Mouse (Mus musculus): ENCODE results near the gene Srpk2. TPM values are rescaled to one million over a fixed set of nuclear protein-coding genes. Genes with fewer than 3 reads are reported as not detected.

The Srpk2 gene
- polyA plus RNA-seq, 1 experiment from 2014 or later = 124 TPM

DNA sequence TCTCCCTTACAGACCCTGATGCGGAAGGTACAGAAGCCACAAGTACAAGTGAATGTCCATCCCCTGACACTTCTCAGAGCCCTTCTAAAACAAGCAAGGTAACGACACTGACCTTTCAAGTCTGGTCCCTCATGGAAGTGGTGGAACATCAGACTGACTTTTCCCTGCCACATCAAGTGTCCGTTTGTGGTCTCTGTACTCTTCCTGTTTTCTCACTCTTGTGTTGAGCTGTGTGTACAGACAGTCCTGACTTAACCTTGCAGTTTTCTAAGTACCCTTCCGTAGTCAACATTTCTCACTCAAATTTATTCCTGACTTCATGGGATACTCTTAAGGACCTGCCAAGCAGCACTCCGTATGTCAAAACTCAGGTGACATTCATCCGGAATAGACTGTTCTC is 183.7 kb downstream of the Srpk2 start:
- H3K27ac ChIP-seq (ENCODE audit: low read depth, low read length) = no peak overlapping the region
- no peak overlapping the region for H3K4me3 ChIP-seq (ENCODE audit: low read depth, low read length)
- ATAC-seq (ENCODE audit: low read depth) = no peak
- no peaks in the 10 kb centered on the region for H3K4me1 ChIP-seq (ENCODE audit: control insufficient read depth, insufficient read depth, low read length)
- H3K4me2 ChIP-seq (ENCODE audit: low read depth, low read length) = no peak overlapping the region
- peaks cover 69% of the 10 kb centered on the region for H3K36me3 ChIP-seq (ENCODE audit: control insufficient read depth, insufficient read depth, low read length)
- H3K27me3 ChIP-seq (ENCODE audit: control insufficient read depth, insufficient read depth, low read length) = no peaks in the 10 kb centered on the region
- H3K9ac ChIP-seq (replicated peaks; ENCODE audit: low read depth, low read length) = no peak overlapping the region
- no peaks in the 10 kb centered on the region for H3K9me3 ChIP-seq (ENCODE audit: control insufficient read depth, low read length)
- 94% methylated on average over 6 of the region's 6 CpGs for WGBS

DNA sequence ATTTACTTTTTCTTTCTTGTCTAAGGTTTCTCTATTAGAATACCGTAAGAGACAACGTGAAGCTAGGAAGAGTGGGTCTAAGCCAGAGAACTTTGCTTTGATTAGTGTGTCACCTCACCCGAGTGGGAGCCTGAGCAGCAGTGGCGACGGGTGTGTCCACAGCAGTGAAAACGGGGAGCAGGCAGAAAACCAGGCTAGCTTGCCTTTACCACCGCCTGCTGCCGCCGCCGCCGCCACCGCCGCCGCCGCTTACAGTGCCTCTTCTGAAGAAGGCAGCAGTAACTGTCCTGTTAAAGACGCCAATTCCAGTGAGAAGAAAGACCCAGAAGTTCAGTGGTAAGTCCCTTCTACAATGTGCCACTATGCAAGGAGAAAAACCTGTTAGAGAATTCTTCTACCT is 185.2 kb downstream of the Srpk2 start:
- Histone ChIP-seq H3K4me3 (ENCODE audit: low read depth, low read length) (no peak overlapping the region), H3K4me1 (ENCODE audit: control insufficient read depth, insufficient read depth, low read length) (no peaks in the 10 kb centered on the region), H3K4me2 (ENCODE audit: low read depth, low read length) (no peak overlapping the region), H3K27me3 (ENCODE audit: control insufficient read depth, insufficient read depth, low read length) (no peaks in the 10 kb centered on the region), H3K27ac (ENCODE audit: low read depth, low read length) (no peak overlapping the region), H3K36me3 (ENCODE audit: control insufficient read depth, insufficient read depth, low read length) (peaks cover 79% of the 10 kb centered on the region), H3K9me3 (ENCODE audit: control insufficient read depth, low read length) (no peaks in the 10 kb centered on the region), H3K9ac (replicated peaks; ENCODE audit: low read depth, low read length) (no peak overlapping the region)
- no peak for ATAC-seq (ENCODE audit: low read depth)
- 92% methylated on average over 16 of the region's 16 CpGs for WGBS

DNA sequence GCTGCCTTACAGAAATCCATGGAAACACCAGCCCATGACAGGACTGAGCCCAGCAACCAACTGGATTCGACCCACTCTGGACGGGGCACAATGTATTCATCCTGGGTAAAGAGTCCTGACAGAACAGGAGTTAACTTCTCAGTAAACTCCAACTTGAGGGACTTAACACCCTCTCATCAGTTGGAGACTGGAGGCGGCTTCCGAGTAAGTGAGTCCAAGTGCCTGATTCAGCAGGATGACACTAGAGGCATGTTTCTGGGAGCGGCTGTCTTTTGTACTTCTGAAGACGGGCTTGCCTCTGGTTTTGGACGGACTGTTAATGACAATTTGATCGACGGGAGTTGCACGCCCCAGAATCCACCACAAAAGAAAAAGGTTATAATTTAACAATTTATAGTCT is 186.5 kb downstream of the Srpk2 start:
- no peak for ATAC-seq (ENCODE audit: low read depth)
- H3K27me3 ChIP-seq (ENCODE audit: control insufficient read depth, insufficient read depth, low read length) = no peaks in the 10 kb centered on the region
- no peak overlapping the region for H3K27ac ChIP-seq (ENCODE audit: low read depth, low read length)
- H3K4me2 ChIP-seq (ENCODE audit: low read depth, low read length) = no peak overlapping the region
- no peaks in the 10 kb centered on the region for H3K4me1 ChIP-seq (ENCODE audit: control insufficient read depth, insufficient read depth, low read length)
- H3K36me3 ChIP-seq (ENCODE audit: control insufficient read depth, insufficient read depth, low read length) = peaks cover 82% of the 10 kb centered on the region
- H3K9me3 ChIP-seq (ENCODE audit: control insufficient read depth, low read length) = no peaks in the 10 kb centered on the region
- H3K4me3 ChIP-seq (ENCODE audit: low read depth, low read length) = no peak overlapping the region
- 89% methylated on average over 10 of the region's 10 CpGs for WGBS
- no peak overlapping the region for H3K9ac ChIP-seq (replicated peaks; ENCODE audit: low read depth, low read length)

- Histone ChIP-seq H3K9me3 (ENCODE audit: control insufficient read depth, low read length) (no peaks in the 10 kb centered on the region), H3K9ac (replicated peaks; ENCODE audit: low read depth, low read length) (no peak overlapping the region), H3K4me1 (ENCODE audit: control insufficient read depth, insufficient read depth, low read length) (no peaks in the 10 kb centered on the region), H3K4me2 (ENCODE audit: low read depth, low read length) (no peak overlapping the region), H3K36me3 (ENCODE audit: control insufficient read depth, insufficient read depth, low read length) (peaks cover 82% of the 10 kb centered on the region), H3K4me3 (ENCODE audit: low read depth, low read length) (no peak overlapping the region), H3K27ac (ENCODE audit: low read depth, low read length) (no peak overlapping the region), H3K27me3 (ENCODE audit: control insufficient read depth, insufficient read depth, low read length) (no peaks in the 10 kb centered on the region)
- no peak for ATAC-seq (ENCODE audit: low read depth)
- WGBS = 97% methylated on average over 5 of the region's 5 CpGs
Observed at GRCm38 (mm10) chr5:23496933-23497332, 187.5 kb downstream of the Srpk2 start.

DNA sequence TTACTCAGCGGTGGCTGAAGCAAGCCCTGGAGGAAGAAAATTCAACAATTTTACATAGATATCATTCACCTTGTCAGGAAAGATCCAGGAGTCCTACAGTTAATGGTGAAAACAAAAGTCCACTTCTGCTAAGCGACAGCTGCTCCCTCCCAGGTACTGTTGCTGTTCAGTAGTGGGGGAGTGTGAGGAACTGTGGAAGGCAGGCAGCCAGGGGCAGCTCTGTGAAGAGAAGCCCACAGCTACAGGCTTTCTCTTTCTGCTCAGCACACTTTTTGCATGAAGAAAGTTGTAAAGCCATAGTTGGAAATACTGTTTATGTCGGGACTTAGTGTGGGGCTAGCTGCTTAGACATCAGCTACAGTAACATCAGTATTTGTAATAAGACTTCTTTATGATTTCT is 188.0 kb downstream of the Srpk2 start:
- H3K4me3 ChIP-seq (ENCODE audit: low read depth, low read length) = no peak overlapping the region
- H3K27ac ChIP-seq (ENCODE audit: low read depth, low read length) = no peak overlapping the region
- H3K27me3 ChIP-seq (ENCODE audit: control insufficient read depth, insufficient read depth, low read length) = no peaks in the 10 kb centered on the region
- no peaks in the 10 kb centered on the region for H3K9me3 ChIP-seq (ENCODE audit: control insufficient read depth, low read length)
- H3K4me2 ChIP-seq (ENCODE audit: low read depth, low read length) = no peak overlapping the region
- no peaks in the 10 kb centered on the region for H3K4me1 ChIP-seq (ENCODE audit: control insufficient read depth, insufficient read depth, low read length)
- 84% methylated on average over 3 of the region's 3 CpGs for WGBS
- no peak for ATAC-seq (ENCODE audit: low read depth)
- no peak overlapping the region for H3K9ac ChIP-seq (replicated peaks; ENCODE audit: low read depth, low read length)
- peaks cover 79% of the 10 kb centered on the region for H3K36me3 ChIP-seq (ENCODE audit: control insufficient read depth, insufficient read depth, low read length)

- Histone ChIP-seq H3K4me3 (ENCODE audit: low read depth, low read length) (no peak overlapping the region), H3K4me1 (ENCODE audit: control insufficient read depth, insufficient read depth, low read length) (no peaks in the 10 kb centered on the region), H3K9ac (replicated peaks; ENCODE audit: low read depth, low read length) (no peak overlapping the region), H3K27me3 (ENCODE audit: control insufficient read depth, insufficient read depth, low read length) (no peaks in the 10 kb centered on the region), H3K36me3 (ENCODE audit: control insufficient read depth, insufficient read depth, low read length) (peaks cover 73% of the 10 kb centered on the region), H3K9me3 (ENCODE audit: control insufficient read depth, low read length) (no peaks in the 10 kb centered on the region), H3K27ac (ENCODE audit: low read depth, low read length) (no peak overlapping the region), H3K4me2 (ENCODE audit: low read depth, low read length) (no peak overlapping the region)
- 51% methylated on average over 2 of the region's 2 CpGs for WGBS
- no peak for ATAC-seq (ENCODE audit: low read depth)
Observed at GRCm38 (mm10) chr5:23490797-23491196, 193.6 kb downstream of the Srpk2 start.

DNA sequence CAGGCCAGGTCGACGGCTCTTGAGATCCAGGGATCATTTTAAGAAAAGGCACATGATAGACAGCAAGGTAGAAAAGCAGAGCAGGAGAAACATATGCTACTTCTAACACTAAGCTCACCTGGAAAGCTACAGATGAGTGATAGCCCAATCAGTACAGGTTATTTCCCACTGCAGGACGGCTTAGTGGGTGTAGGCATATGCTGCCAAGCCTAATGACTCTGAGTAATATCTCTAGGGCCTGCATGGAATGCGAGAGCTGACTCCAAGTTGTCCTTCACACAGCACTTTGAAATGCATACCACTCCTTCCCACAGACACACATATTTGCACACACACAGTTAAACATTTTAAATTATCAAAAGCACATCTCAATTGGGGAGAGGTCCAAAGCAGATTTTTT is 195.2 kb downstream of the Srpk2 start:
- peaks cover 70% of the 10 kb centered on the region for H3K36me3 ChIP-seq (ENCODE audit: control insufficient read depth, insufficient read depth, low read length)
- H3K4me2 ChIP-seq (ENCODE audit: low read depth, low read length) = no peak overlapping the region
- no peaks in the 10 kb centered on the region for H3K27me3 ChIP-seq (ENCODE audit: control insufficient read depth, insufficient read depth, low read length)
- no peak overlapping the region for H3K4me3 ChIP-seq (ENCODE audit: low read depth, low read length)
- H3K4me1 ChIP-seq (ENCODE audit: control insufficient read depth, insufficient read depth, low read length) = no peaks in the 10 kb centered on the region
- 91% methylated on average over 4 of the region's 4 CpGs for WGBS
- H3K27ac ChIP-seq (ENCODE audit: low read depth, low read length) = no peak overlapping the region
- no peaks in the 10 kb centered on the region for H3K9me3 ChIP-seq (ENCODE audit: control insufficient read depth, low read length)
- ATAC-seq (ENCODE audit: low read depth) = no peak
- no peak overlapping the region for H3K9ac ChIP-seq (replicated peaks; ENCODE audit: low read depth, low read length)

- Histone ChIP-seq H3K4me1 (ENCODE audit: control insufficient read depth, insufficient read depth, low read length) (no peaks in the 10 kb centered on the region), H3K9me3 (ENCODE audit: control insufficient read depth, low read length) (no peaks in the 10 kb centered on the region), H3K27ac (ENCODE audit: low read depth, low read length) (no peak overlapping the region), H3K9ac (replicated peaks; ENCODE audit: low read depth, low read length) (no peak overlapping the region), H3K4me3 (ENCODE audit: low read depth, low read length) (no peak overlapping the region), H3K27me3 (ENCODE audit: control insufficient read depth, insufficient read depth, low read length) (no peaks in the 10 kb centered on the region), H3K36me3 (ENCODE audit: control insufficient read depth, insufficient read depth, low read length) (peaks cover 56% of the 10 kb centered on the region), H3K4me2 (ENCODE audit: low read depth, low read length) (no peak overlapping the region)
- 93% methylated on average over 7 of the region's 7 CpGs for WGBS
- ATAC-seq (ENCODE audit: low read depth) = no peak
Observed at GRCm38 (mm10) chr5:23483811-23484210, 200.6 kb downstream of the Srpk2 start.

- WGBS = 73% methylated on average over 6 of the region's 6 CpGs
- H3K4me3 ChIP-seq (ENCODE audit: low read depth, low read length) = no peak overlapping the region
- no peaks in the 10 kb centered on the region for H3K9me3 ChIP-seq (ENCODE audit: control insufficient read depth, low read length)
- no peak overlapping the region for H3K27ac ChIP-seq (ENCODE audit: low read depth, low read length)
- ATAC-seq (ENCODE audit: low read depth) = no peak
- peaks cover 31% of the 10 kb centered on the region for H3K36me3 ChIP-seq (ENCODE audit: control insufficient read depth, insufficient read depth, low read length)
- no peaks in the 10 kb centered on the region for H3K4me1 ChIP-seq (ENCODE audit: control insufficient read depth, insufficient read depth, low read length)
- H3K4me2 ChIP-seq (ENCODE audit: low read depth, low read length) = no peak overlapping the region
- no peak overlapping the region for H3K9ac ChIP-seq (replicated peaks; ENCODE audit: low read depth, low read length)
- no peaks in the 10 kb centered on the region for H3K27me3 ChIP-seq (ENCODE audit: control insufficient read depth, insufficient read depth, low read length)
Observed at GRCm38 (mm10) chr5:23473098-23473873, 211.1 kb downstream of the Srpk2 start.
